Mouse (Mus musculus): ENCODE measurements around the gene Adamts3. TPM values are rescaled to one million over a fixed set of nuclear protein-coding genes. Genes with fewer than 3 reads are reported as not detected.
A peak's percentile ranks its signal among the peaks of the same experiment; 100 is the strongest.

Gene Adamts3
- polyA plus RNA-seq, 1 experiment = 10.9 TPM

DNA sequence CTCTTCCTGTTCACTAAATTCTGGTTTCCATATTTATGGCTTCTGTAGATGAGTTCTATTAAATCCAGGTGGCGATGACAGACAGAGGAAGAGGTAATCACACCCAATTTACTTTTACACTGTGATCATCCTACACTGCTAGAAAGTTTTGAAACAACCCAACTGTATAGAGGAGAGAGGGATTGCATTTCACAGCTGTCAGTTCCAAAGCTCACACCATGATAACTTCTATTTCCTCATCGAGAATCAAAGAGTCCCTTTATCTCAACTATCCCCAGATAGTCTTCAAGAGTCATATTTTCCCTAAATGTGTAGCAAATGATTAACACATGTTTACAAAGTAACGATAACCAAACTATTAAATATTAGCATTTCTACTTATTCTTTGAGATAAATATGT lies 152.7 kb downstream of the Adamts3 start:
- no peak overlapping the region for H3K4me3 ChIP-seq (replicated peaks; ENCODE audit: insufficient read depth, low read depth, low read length)
- no peak for DNase-seq
- 94% methylated on average over 3 of the region's 3 CpGs for WGBS
- no peaks in the 10 kb centered on the region for H3K4me1 ChIP-seq (ENCODE audit: control insufficient read depth, insufficient read depth, low read length)
- TF ChIP-seq POLR2A (IDR thresholded peaks at IDR 0.05; ENCODE audit: borderline replicate concordance, insufficient read depth, low read length) = no peak
- TF ChIP-seq CTCF (IDR thresholded peaks at IDR 0.05; ENCODE audit: borderline replicate concordance, insufficient read depth, low read depth, low read length) = no peak
- H3K27me3 ChIP-seq (ENCODE audit: control insufficient read depth, insufficient read depth, low read length) = no peaks in the 10 kb centered on the region
- no peak overlapping the region for H3K27ac ChIP-seq (ENCODE audit: insufficient read depth, low read length)

GRCm38 (mm10) chr5:89728117-89728516 lies 155.0 kb downstream of the Adamts3 start:
- DNase-seq = no peak
- 62% methylated on average over 3 of the region's 3 CpGs for WGBS
- H3K27ac ChIP-seq (ENCODE audit: insufficient read depth, low read length) = no peak overlapping the region
- H3K4me1 ChIP-seq (ENCODE audit: control insufficient read depth, insufficient read depth, low read length) = no peaks in the 10 kb centered on the region
- no peaks in the 10 kb centered on the region for H3K27me3 ChIP-seq (ENCODE audit: control insufficient read depth, insufficient read depth, low read length)
- no peak overlapping the region for H3K4me3 ChIP-seq (replicated peaks; ENCODE audit: insufficient read depth, low read depth, low read length)
- TF ChIP-seq POLR2A (IDR thresholded peaks at IDR 0.05; ENCODE audit: borderline replicate concordance, insufficient read depth, low read length) (no peak), CTCF (IDR thresholded peaks at IDR 0.05; ENCODE audit: borderline replicate concordance, insufficient read depth, low read depth, low read length) (no peak)

- WGBS = 80% methylated on average over 6 of the region's 6 CpGs
- Histone ChIP-seq H3K4me1 (ENCODE audit: control insufficient read depth, insufficient read depth, low read length) (no peaks in the 10 kb centered on the region), H3K27ac (ENCODE audit: insufficient read depth, low read length) (no peak overlapping the region), H3K4me3 (replicated peaks; ENCODE audit: insufficient read depth, low read depth, low read length) (no peak overlapping the region), H3K27me3 (ENCODE audit: control insufficient read depth, insufficient read depth, low read length) (no peaks in the 10 kb centered on the region)
- TF ChIP-seq POLR2A (IDR thresholded peaks at IDR 0.05; ENCODE audit: borderline replicate concordance, insufficient read depth, low read length) = no peak
- no peak for TF ChIP-seq CTCF (IDR thresholded peaks at IDR 0.05; ENCODE audit: borderline replicate concordance, insufficient read depth, low read depth, low read length)
- no peak for DNase-seq
Observed at GRCm38 (mm10) chr5:89727497-89728057, 155.6 kb downstream of the Adamts3 start.

GRCm38 (mm10) chr5:89714552-89714951 lies 168.6 kb downstream of the Adamts3 start:
- no peak for DNase-seq
- Histone ChIP-seq H3K4me1 (ENCODE audit: control insufficient read depth, insufficient read depth, low read length) (no peaks in the 10 kb centered on the region), H3K4me3 (replicated peaks; ENCODE audit: insufficient read depth, low read depth, low read length) (no peak overlapping the region), H3K27ac (ENCODE audit: insufficient read depth, low read length) (no peak overlapping the region), H3K27me3 (ENCODE audit: control insufficient read depth, insufficient read depth, low read length) (no peaks in the 10 kb centered on the region)
- 34% methylated on average over 2 of the region's 2 CpGs for WGBS
- TF ChIP-seq CTCF (IDR thresholded peaks at IDR 0.05; ENCODE audit: borderline replicate concordance, insufficient read depth, low read depth, low read length) (peak; percentile 19; the same call in 1 of the 2 replicates), POLR2A (IDR thresholded peaks at IDR 0.05; ENCODE audit: borderline replicate concordance, insufficient read depth, low read length) (no peak)

DNA sequence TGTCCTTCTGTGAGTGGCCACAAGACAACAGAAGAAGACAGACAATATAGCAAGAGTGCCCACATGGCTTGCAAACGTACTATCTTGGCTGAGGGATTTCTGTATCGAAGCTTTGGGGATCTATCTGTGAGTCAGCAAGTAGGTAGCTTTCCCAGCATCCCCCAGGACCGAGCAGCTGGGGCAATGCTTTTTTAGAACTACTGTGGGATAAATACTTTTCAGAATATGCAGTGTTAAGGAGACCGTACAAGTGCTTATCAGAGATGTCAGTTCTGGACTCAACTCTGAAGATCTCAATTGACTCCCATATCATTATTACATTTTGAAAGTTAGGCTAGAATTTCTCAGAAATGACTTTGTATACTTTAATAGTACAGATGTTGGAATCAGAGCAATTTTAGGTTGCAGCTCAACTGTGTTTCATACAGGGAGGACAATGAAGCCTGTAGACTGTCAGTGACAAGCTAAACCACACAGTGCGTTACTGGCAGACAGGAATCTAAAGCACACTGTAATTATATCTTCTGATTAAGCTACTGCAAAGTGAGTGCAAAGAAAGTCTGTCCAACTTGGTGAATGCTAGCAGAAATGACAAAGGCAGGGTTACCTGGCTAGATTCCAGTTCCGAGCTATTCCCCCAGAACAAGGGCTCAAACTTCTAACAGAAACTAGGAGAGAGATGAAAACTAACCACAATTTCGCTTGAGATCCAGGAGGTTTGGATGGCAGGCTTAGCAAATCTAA lies 171.8 kb downstream of the Adamts3 start:
- DNase-seq = no peak
- H3K27ac ChIP-seq (ENCODE audit: insufficient read depth, low read length) = no peak overlapping the region
- H3K27me3 ChIP-seq (ENCODE audit: control insufficient read depth, insufficient read depth, low read length) = no peaks in the 10 kb centered on the region
- H3K4me3 ChIP-seq (replicated peaks; ENCODE audit: insufficient read depth, low read depth, low read length) = no peak overlapping the region
- WGBS = 76% methylated on average over 7 of the region's 7 CpGs
- TF ChIP-seq CTCF (IDR thresholded peaks at IDR 0.05; ENCODE audit: borderline replicate concordance, insufficient read depth, low read depth, low read length) (no peak), POLR2A (IDR thresholded peaks at IDR 0.05; ENCODE audit: borderline replicate concordance, insufficient read depth, low read length) (no peak)
- H3K4me1 ChIP-seq (ENCODE audit: control insufficient read depth, insufficient read depth, low read length) = no peaks in the 10 kb centered on the region

GRCm38 (mm10) chr5:89709459-89709858 lies 173.7 kb downstream of the Adamts3 start:
- WGBS = 53% methylated on average over 4 of the region's 4 CpGs
- Histone ChIP-seq H3K4me1 (ENCODE audit: control insufficient read depth, insufficient read depth, low read length) (no peaks in the 10 kb centered on the region), H3K4me3 (replicated peaks; ENCODE audit: insufficient read depth, low read depth, low read length) (no peak overlapping the region), H3K27me3 (ENCODE audit: control insufficient read depth, insufficient read depth, low read length) (no peaks in the 10 kb centered on the region), H3K27ac (ENCODE audit: insufficient read depth, low read length) (no peak overlapping the region)
- DNase-seq = no peak
- TF ChIP-seq CTCF (IDR thresholded peaks at IDR 0.05; ENCODE audit: borderline replicate concordance, insufficient read depth, low read depth, low read length) (no peak), POLR2A (IDR thresholded peaks at IDR 0.05; ENCODE audit: borderline replicate concordance, insufficient read depth, low read length) (no peak)

DNA sequence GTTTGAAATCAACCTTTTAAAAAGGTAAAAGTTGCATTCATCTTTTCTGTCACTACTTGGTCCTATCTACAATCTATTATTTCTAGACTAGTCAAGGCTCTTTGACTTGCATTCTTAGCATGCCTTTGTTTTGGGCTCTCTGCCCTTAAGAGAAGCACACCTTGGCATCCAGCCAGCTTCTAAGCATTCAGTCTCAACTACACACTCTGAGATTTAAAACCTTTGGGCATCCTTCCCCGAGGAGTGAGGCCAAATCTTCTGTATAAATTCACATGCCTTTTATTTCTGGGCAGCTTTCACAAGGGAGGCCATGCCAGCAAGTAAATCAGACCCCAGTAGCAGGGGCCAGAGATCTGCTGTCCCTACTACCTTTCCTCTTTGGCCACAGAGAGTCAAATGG lies 178.9 kb downstream of the Adamts3 start:
- Histone ChIP-seq H3K4me3 (replicated peaks; ENCODE audit: insufficient read depth, low read depth, low read length) (no peak overlapping the region), H3K27ac (ENCODE audit: insufficient read depth, low read length) (no peak overlapping the region), H3K27me3 (ENCODE audit: control insufficient read depth, insufficient read depth, low read length) (no peaks in the 10 kb centered on the region), H3K4me1 (ENCODE audit: control insufficient read depth, insufficient read depth, low read length) (no peaks in the 10 kb centered on the region)
- WGBS = 23% methylated on average over 1 of the region's 1 CpGs
- TF ChIP-seq CTCF (IDR thresholded peaks at IDR 0.05; ENCODE audit: borderline replicate concordance, insufficient read depth, low read depth, low read length) = no peak
- no peak for TF ChIP-seq POLR2A (IDR thresholded peaks at IDR 0.05; ENCODE audit: borderline replicate concordance, insufficient read depth, low read length)
- peak in 1 of 2 experiments; percentile 31 for DNase-seq

All from cerebellum, adult 2 months (tissue).